Mouse (Mus musculus) embryo, embryonic 11 days (tissue): ENCODE results near the gene Gal3st2.
"Not testable (repeated sequence)": the region's sequence is repeated elsewhere in the genome, so short reads cannot be mapped to it uniquely, and the experiment has no call there.

Experiments
- DNase-seq: peaks from one replicate; pipeline ENCODE4 v3.0.0-alpha.2; 2015

Gene Gal3st2

GRCm38 (mm10) chr1:93871594-93872105 lies 10.5 kb downstream of the Gal3st2 start:
- DNase-seq, result not testable (repeated sequence)

GRCm38 (mm10) chr1:93874405-93874804 lies 13.3 kb downstream of the Gal3st2 start:
- not testable (repeated sequence) for DNase-seq

- not testable (repeated sequence) for DNase-seq
Measured at GRCm38 (mm10) chr1:93881778-93882177, 20.7 kb downstream of the Gal3st2 start.

- DNase-seq, result not testable (repeated sequence)
Measured at GRCm38 (mm10) chr1:93890936-93891335, 29.8 kb downstream of the Gal3st2 start.

GRCm38 (mm10) chr1:93897395-93897794 lies 36.3 kb downstream of the Gal3st2 start:
- not testable (repeated sequence) for DNase-seq

- DNase-seq, result not testable (repeated sequence)
Measured at GRCm38 (mm10) chr1:93901291-93901690, 40.2 kb downstream of the Gal3st2 start.

- DNase-seq, result not testable (repeated sequence)
Measured at GRCm38 (mm10) chr1:93906690-93907089, 45.6 kb downstream of the Gal3st2 start.

- not testable (repeated sequence) for DNase-seq
Measured at GRCm38 (mm10) chr1:93908977-93909586, 48.0 kb downstream of the Gal3st2 start.

- DNase-seq, result not testable (repeated sequence)
Measured at GRCm38 (mm10) chr1:93911877-93912276, 50.8 kb downstream of the Gal3st2 start.

- DNase-seq, result not testable (repeated sequence)
Measured at GRCm38 (mm10) chr1:93917160-93917559, 56.1 kb downstream of the Gal3st2 start.

GRCm38 (mm10) chr1:93918011-93918410 lies 56.9 kb downstream of the Gal3st2 start, which contains the start of gene Gal3st2b:
Gene Gal3st2b, plus strand, starts transcription at chr1:93918311.
- not testable (repeated sequence) for DNase-seq

GRCm38 (mm10) chr1:93918775-93919174 lies 57.7 kb downstream of the Gal3st2 start:
- not testable (repeated sequence) for DNase-seq

GRCm38 (mm10) chr1:93919321-93919720 lies 58.2 kb downstream of the Gal3st2 start:
- not testable (repeated sequence) for DNase-seq

GRCm38 (mm10) chr1:93922609-93923008 lies 61.5 kb downstream of the Gal3st2 start:
- DNase-seq, result not testable (repeated sequence)

- not testable (repeated sequence) for DNase-seq
Measured at GRCm38 (mm10) chr1:93923098-93923497, 62.0 kb downstream of the Gal3st2 start.
